Mouse (Mus musculus): Measurements from ENCODE around the gene Dach1.

The Dach1 gene

DNA sequence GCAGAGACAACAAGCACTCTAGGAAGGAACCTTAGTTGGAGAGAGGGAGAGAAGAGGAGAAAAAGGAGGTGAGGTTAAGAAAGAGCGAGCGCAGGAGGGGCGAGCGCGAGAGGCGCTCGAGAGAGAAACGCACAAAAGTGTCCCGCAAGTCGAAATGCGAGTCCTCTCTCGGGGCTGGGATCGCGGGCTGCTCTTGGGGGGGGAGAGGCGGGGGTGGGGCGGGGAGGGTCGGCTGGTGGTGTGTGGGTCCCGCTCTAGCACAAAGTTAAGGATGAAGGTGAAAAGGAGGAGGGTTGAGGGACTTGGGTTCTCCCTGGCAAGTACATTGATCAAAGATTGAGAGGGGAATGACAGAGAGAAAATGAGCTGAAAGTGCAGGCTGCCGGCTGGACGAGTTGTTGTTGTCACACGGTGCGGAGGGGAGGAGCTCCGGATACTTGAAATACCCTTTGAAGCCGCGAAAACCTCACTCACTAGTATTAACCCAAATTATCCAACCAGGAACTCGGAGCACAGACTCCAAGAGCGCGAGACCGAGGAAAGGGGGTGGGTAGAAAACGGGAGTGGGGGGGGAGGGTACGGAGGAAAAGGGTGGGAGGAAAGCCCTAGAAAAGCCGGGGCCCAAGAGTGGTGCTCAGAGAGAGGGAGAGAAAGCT is at the start of gene Dach1:
Gene Dach1 (minus strand): TSS at position 345 of the 656 bp plus-strand sequence.
- peak; percentile 84 for DNase-seq (ENCODE audit: extremely low spot score)

DNA sequence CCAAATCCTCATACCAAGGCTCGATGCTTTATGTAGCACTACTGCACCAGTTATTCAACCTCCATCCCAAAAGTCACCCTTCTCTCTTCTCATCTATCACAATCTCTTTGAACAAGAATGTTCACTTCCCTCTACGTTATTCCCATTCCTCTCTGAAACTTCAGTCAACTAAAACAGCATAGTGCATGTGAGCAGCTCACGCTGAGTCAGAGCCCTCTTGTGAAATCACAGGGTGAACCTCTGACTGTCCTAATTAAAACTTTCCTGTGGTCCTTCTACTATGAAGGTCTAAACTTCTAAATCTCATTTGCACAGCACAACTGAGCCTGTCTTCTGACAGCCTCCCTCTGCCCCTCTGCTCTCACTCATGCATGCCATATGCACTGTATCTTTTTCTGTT is 30.5 kb upstream of the Dach1 start:
- DNase-seq (ENCODE audit: extremely low spot score): no peak

DNA sequence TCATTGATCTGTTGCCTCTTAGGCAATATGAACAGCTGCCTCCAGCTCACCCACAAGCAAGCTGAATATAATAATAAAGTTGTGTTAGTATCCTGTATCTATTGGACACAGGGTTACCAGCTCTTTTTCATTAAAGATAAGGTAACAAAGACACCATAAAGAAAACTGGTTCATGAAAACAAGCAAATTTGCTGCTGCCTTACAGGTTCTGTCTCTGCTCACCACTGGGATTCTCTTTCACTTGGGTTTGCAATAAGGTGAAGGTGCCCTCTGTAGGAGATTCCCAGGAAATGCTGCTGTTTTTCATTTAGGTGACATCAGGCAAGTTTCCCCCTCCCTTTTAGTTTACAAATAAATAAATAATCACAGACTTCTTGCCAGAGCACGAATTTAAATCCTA is 12.0 kb upstream of the Dach1 start:
- DNase-seq (ENCODE audit: extremely low spot score): no peak

DNA sequence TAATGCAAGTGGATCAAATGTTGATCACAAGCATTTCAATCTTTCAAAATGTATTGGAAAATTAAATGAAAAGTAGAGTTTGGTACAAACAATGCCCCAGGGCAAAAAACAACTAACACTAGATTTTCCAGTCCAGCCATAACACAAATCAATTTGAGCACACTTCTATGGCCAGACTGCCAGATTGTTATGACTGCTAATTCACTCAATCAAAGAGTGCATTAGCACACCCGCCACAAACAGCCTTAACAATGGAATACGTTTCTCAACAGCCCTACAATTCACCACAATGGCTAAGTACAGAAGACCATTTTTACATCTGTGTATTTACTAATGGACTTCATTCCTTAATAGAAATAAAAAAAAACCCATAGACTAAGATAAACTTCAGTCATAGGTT is 4.3 kb upstream of the Dach1 start:
- no peak for DNase-seq (ENCODE audit: extremely low spot score)

DNA sequence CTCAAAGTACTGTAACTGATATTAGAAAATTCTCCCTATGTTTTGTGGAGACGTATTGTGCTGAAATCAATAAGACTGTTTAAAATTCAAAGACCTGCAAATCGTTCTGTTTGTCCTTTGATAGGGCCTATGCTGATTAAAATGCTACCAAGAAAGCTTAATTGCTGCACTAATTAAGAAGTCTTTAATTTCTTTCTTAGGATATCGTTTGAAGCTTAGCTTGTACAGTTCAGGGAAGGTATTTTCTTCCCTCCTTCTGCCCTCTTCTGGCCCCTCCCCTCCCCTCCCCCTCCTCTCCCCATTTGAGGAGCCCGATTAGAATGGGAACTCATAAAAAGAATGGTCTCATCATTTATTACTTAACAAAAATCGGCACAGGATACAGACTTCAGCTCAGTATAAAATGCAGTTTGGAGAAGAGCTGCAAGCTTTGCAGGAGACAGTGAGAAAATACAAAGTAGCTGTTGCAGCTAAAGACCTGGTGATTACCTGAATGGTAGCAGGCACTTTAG is 2.9 kb upstream of the Dach1 start:
- DNase-seq (ENCODE audit: extremely low spot score): no peak

DNA sequence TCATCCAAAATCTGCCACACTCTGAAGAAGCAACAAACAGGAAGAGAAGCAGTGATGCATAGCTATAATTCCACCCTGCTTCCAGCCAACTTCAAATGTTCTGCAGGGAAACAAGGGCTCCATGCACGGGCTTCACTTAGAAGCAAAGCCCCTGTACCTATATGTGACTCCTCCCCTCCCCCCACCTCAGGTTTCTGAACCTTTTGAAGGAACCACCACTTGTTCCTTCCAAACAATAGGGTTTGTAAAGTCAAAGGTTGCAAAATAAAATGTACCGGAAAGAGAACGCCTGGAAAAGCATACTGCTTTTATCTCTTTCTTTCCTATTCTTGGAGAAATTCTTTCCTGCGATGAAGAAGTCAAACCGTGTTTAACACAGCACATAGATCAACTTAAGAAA is 2.3 kb upstream of the Dach1 start:
- DNase-seq (ENCODE audit: extremely low spot score): no peak

DNA sequence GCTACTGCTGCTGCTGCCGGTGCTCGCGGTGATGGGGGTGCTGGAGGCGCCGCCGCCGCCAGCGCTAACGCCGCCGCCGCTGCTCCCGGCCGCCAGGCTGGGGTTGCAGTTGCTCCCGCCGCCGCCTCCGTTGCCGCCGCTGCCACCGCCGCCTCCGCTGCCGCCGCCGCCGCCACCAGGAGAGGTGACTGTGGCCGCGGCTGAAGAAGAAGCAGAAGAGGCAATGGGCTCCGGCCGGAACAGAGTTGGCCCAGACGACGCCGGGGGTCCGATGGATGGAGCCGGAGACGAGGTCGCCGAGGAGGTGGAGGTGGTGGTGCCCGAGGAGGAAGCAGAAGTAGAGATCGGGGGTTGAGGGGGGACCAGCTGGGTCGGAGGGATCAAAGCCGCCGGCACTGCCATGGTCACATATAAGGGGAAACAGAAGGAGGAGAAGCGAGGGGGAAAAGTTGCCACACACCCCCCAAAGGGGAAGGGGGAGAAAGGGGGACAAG is 610 bp downstream of the Dach1 start:
- peak; percentile 72 for DNase-seq (ENCODE audit: extremely low spot score)

DNA sequence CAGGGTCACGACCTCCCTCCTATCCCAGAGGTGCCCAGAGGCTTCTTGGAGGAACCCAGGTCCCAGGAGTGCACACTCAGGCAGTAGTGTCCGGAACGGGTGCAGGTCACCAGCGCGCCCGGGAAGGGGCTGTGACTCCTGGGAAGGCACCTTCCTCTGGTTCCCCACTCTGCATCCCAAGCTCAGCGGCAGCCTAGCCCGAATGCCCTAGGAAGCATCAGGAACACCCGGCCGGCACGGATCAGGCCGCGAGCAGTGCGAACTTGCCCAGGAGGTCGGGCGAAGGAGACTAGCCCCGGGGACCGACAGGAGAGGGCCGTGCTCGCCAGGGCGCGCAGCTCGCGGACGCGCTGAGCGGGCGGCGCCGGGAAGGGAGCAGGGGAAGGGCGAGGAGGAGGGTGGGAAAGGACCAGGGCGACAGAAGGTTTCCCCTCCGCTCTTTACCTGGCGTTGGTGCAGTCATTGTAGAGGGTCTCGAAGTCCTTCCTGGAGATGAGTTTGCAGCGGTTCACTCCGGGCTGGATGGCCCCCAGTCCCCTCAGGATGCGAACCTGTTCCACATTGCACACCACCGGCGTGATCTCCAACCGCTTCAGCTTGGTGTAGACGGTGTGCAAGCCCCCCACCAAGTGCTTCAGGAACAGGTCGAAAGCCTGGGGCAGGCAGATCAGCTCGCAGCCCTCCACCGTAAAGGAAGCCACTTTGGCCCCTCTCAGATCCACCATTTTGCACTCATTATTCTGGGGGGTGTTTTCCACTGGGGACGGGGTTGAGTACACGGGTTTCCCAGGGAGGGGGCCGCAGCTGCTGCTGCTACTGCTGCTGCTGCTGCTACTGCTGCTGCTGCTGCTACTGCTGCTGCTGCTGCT is 1.3 kb downstream of the Dach1 start:
- peak; percentile 79 for DNase-seq (ENCODE audit: extremely low spot score)

DNA sequence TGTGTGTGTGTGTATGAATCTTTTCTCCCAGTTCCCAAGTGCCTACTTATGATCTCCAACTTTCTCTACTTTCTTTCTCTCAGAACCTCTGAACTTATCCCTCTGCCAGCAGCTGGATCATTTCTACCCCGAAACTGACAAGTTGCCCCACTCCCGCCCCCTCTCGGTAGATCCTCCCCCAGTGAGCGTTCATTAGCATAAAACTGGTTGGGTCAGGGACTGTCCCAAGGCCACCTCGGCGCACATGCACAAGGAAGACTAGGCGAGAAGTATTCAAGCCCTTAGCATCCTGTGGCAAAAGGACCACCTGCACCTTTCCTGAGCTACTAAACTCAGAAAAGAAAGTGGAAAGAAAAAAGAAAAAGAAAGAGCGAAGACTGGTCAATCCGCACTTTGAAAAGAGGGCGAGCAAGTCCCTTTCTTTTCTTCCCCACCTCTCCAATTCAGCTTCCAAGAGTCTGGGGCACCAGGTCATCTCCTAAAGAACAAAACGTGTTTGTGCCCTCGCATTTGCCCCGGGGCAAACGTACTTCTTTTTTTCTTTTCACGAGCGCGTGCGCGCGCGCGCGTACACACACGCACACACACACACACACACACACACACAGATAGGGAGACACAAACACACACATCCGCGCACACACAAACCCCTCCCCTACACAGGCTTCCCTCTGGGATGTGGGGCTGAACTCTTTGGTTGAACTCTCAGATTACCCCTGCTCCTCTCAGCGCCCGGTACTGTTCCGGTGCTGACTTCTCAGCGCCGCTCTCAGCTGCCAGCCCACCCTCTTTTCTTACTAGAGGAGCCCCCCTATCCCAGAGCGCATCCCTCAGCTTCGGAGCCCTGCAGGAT is 2.2 kb downstream of the Dach1 start:
- peak; percentile 75 for DNase-seq (ENCODE audit: extremely low spot score)

DNA sequence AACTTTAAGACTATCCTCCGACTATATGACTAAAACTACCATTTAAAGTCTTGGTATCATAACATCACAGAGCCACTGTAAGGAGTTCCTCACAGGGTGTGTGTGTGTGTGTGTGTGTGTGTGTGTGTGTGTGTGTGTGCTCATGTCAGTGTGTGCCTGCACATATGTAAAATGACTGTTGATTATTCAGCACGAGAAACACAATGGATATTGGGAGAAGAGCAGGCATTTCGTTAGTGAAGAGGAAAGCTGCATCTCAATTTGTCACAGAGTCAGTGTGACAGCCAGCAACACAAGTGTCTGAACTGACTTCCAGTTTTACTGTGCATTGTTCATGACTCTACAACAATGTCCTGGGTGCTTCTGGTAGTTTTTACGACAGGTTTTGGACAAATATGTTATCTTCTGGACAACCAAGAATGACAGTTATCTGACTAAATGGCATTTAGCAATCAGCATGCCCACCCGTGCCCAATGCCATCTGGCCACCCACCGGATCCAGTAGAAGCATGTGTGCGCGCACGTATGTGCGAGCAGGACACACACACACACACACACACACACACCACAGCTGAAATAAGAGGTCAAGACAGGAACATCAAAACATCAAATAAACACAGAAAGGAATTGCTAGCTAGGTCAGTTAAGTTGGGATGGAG is 3.1 kb downstream of the Dach1 start:
- DNase-seq (ENCODE audit: extremely low spot score): no peak

DNA sequence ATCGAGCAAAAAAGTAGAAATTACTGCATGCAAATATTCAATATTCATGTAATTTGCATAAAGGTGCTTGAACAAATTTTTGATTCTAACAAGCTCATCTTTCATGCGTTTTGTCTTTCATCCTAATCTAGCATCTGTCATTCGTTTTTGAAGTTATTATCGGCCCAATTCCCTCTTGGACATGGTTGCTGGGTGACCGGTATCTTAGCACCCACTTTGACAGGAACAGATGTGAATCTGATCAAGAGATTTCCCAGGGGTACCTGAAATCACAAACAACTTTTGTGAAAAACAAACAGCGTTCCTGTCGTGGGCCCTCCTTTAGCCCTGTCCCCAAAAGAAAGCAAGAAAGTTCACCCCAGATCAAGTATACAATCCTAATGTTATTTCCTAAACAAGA is 12.8 kb downstream of the Dach1 start:
- DNase-seq (ENCODE audit: extremely low spot score): no peak

DNA sequence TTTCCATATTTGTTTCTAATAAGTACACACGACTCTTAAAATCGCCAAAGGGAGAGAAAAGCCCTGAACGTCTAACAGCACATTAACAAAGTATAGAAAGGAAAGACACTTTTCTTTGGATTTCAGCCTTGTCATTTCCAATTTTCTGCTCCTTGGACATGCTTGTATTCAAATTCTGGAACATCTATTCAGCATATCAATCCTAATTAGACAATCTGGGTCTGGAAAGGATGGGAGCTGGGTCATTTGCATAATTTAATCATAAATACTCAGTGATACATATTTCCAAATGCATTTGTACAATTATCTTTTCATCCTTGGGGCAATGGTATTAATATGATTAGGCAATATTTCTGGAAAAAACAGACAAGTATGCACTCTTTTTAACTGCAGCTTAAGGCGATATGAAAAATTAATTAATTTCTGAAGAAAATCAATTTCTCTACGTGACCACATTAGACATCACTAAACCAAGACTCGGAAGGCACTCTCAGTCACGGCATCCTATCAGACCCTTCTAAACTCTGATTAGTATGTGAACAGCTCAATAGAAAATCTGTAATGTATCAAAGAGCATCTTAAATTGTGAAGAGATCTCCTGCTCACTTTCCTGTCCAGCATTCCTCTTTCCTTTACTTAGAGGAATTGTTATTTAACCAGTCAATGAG is 13.7 kb downstream of the Dach1 start:
- DNase-seq (ENCODE audit: extremely low spot score): no peak

DNA sequence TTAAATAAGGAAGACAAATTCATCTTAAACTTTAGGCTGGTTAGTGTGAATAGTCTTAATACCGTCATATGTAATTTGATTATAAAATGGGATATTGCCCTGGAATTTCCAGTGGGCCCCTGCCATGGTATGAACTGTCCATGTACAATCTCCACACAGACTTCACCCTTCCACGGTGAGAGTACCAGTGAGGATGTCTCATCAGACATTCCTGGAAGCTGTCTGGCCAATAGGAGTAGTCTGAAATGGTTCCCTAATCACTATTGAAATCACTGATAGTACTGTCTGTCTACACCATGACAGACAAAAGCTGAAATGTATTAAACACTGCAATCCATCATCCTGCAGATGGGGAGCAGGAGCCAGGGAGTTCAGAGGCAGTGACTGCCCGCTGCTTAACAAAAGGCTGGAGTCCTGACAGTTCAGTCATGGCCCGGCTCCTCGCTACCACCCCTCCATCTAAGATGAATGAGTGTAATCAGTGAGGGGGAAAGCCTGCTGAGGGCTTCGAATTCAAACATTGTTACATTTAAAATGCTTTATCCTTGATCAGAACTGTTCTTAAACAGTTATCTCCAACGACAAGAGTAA is 14.6 kb downstream of the Dach1 start:
- no peak for DNase-seq (ENCODE audit: extremely low spot score)

DNA sequence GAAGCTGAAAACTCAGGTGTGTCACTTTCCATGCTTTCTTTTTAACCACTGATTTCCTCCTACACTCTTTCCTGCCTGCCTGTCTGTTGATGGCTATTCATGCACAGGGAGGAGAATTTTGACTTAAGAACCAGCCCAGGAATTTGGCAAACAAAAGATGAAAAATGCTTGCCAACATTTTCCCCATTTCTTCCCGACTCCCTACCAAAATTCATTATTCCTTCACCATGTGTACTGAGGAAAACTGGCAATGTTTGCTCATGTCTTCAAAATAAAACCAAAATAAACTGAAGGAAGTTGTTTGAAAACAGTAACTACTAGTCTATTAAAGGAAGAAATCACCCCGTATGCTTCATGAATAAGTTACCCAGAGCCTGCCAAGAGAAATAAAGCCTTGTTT is 27.8 kb downstream of the Dach1 start:
- no peak for DNase-seq (ENCODE audit: extremely low spot score)

DNA sequence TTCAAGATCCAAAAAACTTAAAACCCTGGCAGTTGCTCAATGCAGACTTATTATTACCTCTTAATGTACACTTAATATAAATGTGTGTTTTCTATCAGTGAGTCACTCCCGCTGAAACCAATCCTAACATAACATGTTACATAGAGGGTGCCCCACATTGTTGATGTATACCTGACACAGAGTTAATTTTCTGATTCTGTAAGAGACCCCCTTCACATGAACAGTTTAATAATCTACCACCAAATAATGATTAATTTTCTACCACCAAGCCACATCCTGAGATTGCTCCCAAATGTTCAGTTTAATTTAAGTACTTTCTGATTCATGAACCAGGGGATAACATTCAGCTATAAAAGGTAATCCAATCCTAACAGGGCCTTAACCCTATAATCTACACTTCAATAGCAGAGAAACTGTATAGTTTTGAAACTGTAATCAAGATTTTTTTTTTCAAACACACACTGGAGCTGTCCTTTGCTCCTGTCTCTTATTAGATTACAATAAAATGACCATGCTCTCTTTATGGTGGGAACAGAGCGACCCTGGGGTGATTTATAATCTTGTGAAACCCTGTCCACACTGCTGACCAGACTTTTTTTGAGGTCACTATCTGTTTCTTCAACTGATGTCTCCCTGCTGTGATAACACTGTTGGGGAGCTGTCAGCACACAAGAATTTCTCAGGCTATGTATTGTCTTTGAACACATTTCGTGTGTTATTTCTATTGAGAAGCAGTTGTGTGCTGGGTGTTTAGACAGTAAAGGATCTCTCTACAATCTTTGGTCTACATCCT is 30.5 kb downstream of the Dach1 start:
- peak; percentile 45 for DNase-seq (ENCODE audit: extremely low spot score)

DNA sequence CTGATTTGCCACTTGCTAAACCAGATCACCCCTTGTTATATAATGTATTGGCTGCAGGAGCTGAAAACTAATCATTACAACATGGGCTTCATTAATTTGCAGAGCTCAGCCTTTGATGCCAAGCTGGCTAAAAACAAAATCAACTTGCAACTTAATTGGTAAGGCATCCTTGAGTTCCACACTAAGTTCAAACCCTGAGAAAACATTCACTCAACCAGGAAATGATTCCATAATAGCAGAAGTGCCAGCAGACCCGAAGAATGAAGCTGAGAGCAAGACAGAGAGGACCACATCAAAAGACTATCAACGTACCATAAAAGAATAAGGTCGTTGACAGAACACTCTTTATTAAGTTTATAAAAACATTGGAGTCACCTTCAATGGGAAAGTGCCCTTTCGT is 35.0 kb downstream of the Dach1 start:
- DNase-seq (ENCODE audit: extremely low spot score): no peak

DNA sequence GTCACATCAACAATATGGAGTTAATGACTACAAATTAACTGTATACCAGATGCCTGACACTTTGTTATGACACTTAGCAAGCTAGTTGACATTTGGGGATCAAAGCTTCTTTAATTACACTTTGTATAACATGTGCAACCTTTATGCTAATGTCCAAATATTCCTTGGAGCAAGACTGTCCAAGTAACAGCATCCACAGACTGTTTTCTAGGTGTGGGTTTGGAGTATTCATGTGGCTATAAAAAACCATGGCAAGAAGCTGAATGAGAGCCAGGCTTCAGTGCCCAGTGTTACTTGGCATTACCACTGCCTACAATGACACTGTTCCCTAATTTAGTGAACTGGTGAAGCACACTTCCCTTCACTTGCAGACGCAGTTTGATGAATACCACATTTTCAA is 46.5 kb downstream of the Dach1 start:
- DNase-seq (ENCODE audit: extremely low spot score): no peak

DNA sequence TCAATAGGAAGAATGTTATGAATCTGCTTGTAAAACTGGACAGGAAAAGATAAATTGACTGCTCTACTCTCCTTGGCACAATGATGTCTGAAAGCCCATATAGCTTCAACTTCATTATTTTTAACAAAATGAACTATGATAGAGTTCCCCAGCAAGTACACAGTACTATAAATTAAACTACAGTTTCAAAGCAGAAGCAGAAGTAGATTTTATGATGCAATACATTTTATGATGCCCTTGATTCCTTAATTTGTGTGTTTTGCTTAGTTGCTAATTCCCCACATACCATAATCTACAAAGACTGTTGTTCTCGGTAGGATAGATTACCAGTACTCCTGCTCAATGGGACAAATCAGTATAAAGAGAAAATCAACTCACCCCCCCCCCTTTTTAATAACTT is 52.9 kb downstream of the Dach1 start:
- no peak for DNase-seq (ENCODE audit: extremely low spot score)

DNA sequence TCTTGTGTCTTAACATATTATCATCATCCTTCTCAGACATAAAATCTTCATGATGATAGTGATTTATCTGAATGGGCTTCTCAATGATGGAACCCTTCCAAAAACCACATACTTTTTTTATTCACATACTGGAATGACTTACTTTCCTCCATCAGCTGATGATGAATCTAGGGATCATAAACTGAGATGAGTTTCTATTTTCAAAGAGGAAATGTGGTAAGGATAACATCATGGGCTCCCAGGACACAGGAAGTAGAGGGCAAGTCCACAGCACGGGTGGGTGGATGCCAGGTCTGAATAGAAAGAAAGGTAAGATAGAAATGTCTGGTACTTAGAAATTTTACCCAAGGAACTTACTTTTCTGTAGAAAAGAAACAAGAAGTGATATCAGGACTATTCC is 56.5 kb downstream of the Dach1 start:
- DNase-seq (ENCODE audit: extremely low spot score): no peak

DNA sequence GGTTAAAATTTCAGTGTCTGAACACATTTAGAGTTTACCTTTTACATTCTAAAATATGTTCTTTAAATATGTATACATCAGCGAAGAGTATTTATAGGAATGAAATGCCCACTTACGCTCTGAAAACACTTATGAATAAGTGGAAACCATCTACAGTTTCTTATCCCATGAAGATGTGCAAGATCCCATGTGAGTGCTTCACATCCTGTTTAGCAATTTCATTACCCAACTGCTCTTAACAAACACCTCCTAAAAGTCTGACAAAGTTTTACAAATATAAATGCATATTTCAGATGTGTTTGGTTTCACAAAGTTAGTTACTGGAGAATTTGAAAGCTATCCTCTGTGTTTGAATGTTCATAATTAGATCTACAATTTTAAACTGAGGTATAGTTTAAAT is 59.6 kb downstream of the Dach1 start:
- no peak for DNase-seq (ENCODE audit: extremely low spot score)
